Mouse (Mus musculus): ENCODE measurements around the gene Glrx3. TPM values are rescaled to one million over a fixed set of nuclear protein-coding genes. Genes with fewer than 3 reads are reported as not detected.

Gene Glrx3
- polyA plus RNA-seq, 1 experiment from 2014 or later, result 69.2 TPM

DNA sequence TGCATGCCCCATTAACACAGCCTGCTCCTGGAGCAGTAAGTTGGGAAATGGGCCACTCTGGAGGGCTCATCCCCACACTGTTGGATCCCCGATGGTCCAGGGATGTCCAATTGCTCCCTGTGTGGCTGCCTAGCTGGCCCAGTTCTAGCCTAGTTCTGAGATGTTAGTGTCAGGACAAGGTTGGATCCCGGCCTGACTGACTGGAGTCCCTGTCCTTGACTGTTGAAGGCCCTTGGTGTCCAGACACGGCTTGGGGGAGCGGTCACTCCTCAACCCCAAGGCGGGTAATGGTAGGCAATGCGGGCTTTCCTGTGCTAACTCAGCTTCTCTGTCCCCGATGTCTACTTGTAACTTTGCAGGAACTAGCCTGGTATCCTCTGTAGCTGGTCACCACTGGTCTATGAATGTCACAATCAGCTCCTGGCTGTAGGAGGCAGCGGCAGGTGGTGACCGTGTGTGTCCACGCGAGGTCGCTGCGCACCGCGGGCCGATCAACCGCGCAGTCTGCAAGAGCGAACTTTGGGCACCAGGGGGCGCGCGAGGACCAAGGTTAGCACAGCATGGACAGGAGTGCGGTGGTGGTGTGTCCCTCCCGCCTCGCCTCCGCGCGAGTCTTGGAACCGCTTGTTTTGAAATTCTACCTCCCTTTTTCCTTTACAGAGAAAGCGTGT, 40.7 kb downstream of the Glrx3 start:
- H3K36me3 ChIP-seq (replicated peaks), result no peaks in the 10 kb centered on the region
- H3K4me2 ChIP-seq, result peak overlapping the region; percentile 49
- WGBS (ENCODE audit: insufficient replicate concordance), result 13% methylated on average over 30 of the region's 30 CpGs
- H3K9me3 ChIP-seq (replicated peaks), result no peaks in the 10 kb centered on the region
- no peak overlapping the region for H3K4me3 ChIP-seq (replicated peaks)
- H3K9ac ChIP-seq, result no peak overlapping the region
- no peak overlapping the region for H3K27ac ChIP-seq (replicated peaks)
- ATAC-seq (ENCODE audit: insufficient read depth), result peak; percentile 76
- peaks cover 6% of the 10 kb centered on the region; the same call in 1 of the 2 replicates for H3K4me1 ChIP-seq (replicated peaks)
- H3K27me3 ChIP-seq, result 0 out of 2 replicates have a peak, but pooled peaks cover 3% of the 10 kb centered on the region

DNA sequence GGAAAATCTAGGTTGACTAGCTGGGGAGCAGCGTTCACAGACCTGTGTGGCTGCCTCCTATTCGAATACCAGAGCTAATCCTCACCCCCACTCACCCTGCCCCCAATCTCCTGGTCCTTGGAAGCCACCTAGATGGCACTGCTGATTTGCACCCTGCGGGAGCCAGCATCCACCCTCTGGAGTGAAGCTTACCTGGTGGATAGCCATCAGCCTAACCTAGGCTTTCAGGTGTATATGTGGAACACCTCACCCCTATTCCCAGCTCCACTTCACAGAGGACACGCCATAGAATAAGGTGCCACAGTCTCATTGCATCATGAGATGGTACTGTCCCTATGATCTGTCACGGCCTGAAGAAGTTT, 41.2 kb downstream of the Glrx3 start:
- Histone ChIP-seq H3K27me3 (0 out of 2 replicates have a peak, but pooled peaks cover 3% of the 10 kb centered on the region), H3K9me3 (replicated peaks) (no peaks in the 10 kb centered on the region), H3K4me3 (replicated peaks) (no peak overlapping the region)

DNA sequence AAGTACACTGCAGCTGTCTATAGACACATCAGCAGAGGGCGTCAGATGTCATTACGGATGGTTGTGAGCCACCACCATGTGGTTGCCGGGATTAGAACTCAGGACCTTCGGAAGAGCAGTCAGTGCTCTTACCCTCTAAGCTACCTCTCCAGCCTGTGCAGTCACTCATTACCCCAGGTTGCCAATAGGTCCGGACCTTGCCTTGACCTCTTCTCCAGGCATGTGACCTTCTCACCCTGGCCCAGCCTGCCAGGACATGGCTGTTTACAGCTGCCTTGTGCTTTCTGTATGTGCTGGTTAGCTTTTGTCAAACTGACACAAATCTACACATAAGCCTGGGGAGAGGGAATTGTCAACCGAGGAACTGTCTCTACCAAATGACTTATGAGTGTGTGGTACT, 43.4 kb downstream of the Glrx3 start:
- H3K36me3 ChIP-seq (replicated peaks), result no peaks in the 10 kb centered on the region

More for the DNA sequence above, 41.2 kb downstream of the Glrx3 start:
- Histone ChIP-seq H3K4me2 (peak overlapping the region; percentile 49), H3K9ac (no peak overlapping the region), H3K36me3 (replicated peaks) (no peaks in the 10 kb centered on the region), H3K4me1 (replicated peaks) (peaks cover 6% of the 10 kb centered on the region; the same call in 1 of the 2 replicates), H3K27ac (replicated peaks) (no peak overlapping the region)
- 21% methylated on average over 5 of the region's 5 CpGs for WGBS (ENCODE audit: insufficient replicate concordance)
- no peak for ATAC-seq (ENCODE audit: insufficient read depth)

DNA sequence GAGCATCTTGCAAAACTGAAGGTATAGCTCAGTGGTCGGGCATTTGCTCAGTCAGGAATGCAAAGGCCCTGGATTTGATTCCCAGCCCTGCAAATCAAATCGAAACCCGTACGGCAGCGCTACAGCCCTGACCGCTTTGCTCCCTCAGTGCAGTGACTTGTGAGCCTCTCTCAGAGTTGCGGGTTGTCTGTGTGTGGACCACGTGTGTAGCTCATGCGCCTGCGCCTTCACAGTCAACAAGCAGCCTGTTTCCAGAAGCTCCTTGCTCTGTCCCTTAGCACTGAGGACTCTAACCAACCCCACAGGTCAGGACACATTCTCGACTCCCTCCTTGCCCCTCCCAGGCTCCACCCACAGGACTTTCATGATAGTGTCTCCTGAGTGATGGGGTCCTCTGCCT, 46.6 kb downstream of the Glrx3 start:
- H3K9ac ChIP-seq, result no peak overlapping the region
- WGBS (ENCODE audit: insufficient replicate concordance), result 66% methylated on average over 11 of the region's 11 CpGs
- no peak for ATAC-seq (ENCODE audit: insufficient read depth)
- H3K27me3 ChIP-seq, result no peaks in the 10 kb centered on the region
- H3K36me3 ChIP-seq (replicated peaks), result no peaks in the 10 kb centered on the region
- H3K4me1 ChIP-seq (replicated peaks), result no peaks in the 10 kb centered on the region
- H3K4me2 ChIP-seq, result no peak overlapping the region
- H3K4me3 ChIP-seq (replicated peaks), result no peak overlapping the region
- no peaks in the 10 kb centered on the region for H3K9me3 ChIP-seq (replicated peaks)
- no peak overlapping the region for H3K27ac ChIP-seq (replicated peaks)

More for the DNA sequence above, 43.4 kb downstream of the Glrx3 start:
- no peaks in the 10 kb centered on the region for H3K9me3 ChIP-seq (replicated peaks)
- WGBS (ENCODE audit: insufficient replicate concordance), result 66% methylated on average over 6 of the region's 6 CpGs
- ATAC-seq (ENCODE audit: insufficient read depth), result no peak
- H3K9ac ChIP-seq, result no peak overlapping the region
- no peak overlapping the region for H3K27ac ChIP-seq (replicated peaks)
- no peak overlapping the region for H3K4me3 ChIP-seq (replicated peaks)
- H3K27me3 ChIP-seq, result 0 out of 2 replicates have a peak, but pooled peaks cover 3% of the 10 kb centered on the region
- H3K4me1 ChIP-seq (replicated peaks), result peaks cover 6% of the 10 kb centered on the region; the same call in 1 of the 2 replicates
- H3K4me2 ChIP-seq, result no peak overlapping the region

DNA sequence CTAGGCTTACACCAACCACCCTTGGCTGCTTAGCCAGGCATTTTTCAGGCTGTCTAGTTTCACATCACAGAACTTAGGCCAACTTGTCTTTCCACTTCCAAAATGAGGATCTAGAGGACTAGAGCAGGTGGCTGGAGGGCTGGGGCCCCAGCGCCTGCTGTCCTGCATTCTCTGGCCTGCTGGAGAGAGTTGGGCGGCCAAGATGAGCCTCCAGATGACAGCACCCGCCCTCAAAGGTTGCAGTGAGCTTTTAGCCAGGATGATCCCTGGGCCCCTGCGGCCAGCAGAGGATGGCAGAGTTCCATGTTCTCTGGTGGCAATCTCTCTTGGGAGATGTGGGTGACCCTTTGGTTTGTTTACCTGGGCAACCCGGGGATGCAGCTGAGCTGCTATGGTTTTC, 51.0 kb downstream of the Glrx3 start:
- H3K4me1 ChIP-seq (replicated peaks), result no peaks in the 10 kb centered on the region
- no peak overlapping the region for H3K4me2 ChIP-seq
- no peaks in the 10 kb centered on the region for H3K36me3 ChIP-seq (replicated peaks)
- H3K27me3 ChIP-seq, result no peaks in the 10 kb centered on the region
- no peak overlapping the region for H3K4me3 ChIP-seq (replicated peaks)
- WGBS (ENCODE audit: insufficient replicate concordance), result 54% methylated on average over 5 of the region's 5 CpGs
- ATAC-seq (ENCODE audit: insufficient read depth), result no peak
- H3K9ac ChIP-seq, result no peak overlapping the region
- no peaks in the 10 kb centered on the region for H3K9me3 ChIP-seq (replicated peaks)
- no peak overlapping the region for H3K27ac ChIP-seq (replicated peaks)

DNA sequence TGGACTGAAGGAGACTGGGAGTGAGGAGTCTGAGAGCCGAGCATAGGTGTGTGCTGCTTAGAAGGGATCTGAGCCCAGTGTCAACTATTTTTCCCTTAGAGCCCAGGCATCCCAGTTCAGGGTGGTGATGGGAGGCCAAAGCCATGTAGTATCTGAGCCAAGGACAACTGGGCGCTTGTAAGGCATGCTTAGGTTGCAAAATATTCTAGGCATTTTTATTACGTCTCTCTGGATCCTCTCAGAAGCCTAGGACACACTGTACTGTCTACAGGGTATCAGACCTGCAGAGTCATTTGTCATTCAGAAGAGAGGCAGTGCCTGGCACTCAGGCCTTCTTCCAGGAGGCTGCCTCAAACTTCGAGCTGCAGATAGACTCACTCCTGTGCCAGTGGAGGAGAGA, 53.3 kb downstream of the Glrx3 start:
- Histone ChIP-seq H3K4me3 (replicated peaks) (no peak overlapping the region), H3K27ac (replicated peaks) (no peak overlapping the region), H3K36me3 (replicated peaks) (no peaks in the 10 kb centered on the region), H3K9ac (no peak overlapping the region), H3K4me2 (no peak overlapping the region), H3K9me3 (replicated peaks) (no peaks in the 10 kb centered on the region), H3K4me1 (replicated peaks) (no peaks in the 10 kb centered on the region), H3K27me3 (no peaks in the 10 kb centered on the region)
- no peak for ATAC-seq (ENCODE audit: insufficient read depth)
- WGBS (ENCODE audit: insufficient replicate concordance), result 59% methylated on average over 4 of the region's 4 CpGs

DNA sequence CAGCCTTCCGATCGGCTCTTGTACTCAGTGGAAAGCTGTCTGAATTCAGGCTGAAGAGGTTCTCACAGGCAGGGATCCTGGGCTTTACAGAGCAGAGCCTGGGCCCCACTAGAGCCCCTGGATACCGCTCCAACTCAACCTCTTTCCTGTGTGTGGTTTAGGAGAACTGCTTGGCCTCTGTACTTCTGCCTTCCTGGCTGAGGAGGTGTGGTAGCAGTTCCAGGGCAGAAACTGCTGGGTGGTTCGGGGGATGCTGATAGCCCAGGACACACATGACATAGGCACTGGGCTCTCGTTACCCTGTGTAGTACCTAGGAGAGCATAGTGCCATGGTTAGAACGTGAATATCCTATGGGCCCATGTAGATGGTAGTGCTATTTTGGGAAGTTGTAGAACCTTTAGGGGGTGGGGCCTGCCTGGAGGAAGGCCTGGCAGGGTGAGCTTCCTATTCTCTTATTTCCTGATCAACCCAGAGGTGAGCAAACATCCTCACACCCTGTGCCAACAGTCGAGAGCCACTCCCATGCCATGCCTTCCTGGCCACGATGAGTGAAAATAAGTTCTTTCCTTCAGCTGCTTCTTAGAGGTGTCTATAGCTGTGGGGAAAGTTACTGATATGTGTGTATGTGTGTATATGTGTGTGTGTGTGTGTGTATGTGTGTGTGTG, 55.0 kb downstream of the Glrx3 start:
- WGBS (ENCODE audit: insufficient replicate concordance), result 24% methylated on average over 8 of the region's 8 CpGs
- no peaks in the 10 kb centered on the region for H3K36me3 ChIP-seq (replicated peaks)
- H3K4me2 ChIP-seq, result no peak overlapping the region
- ATAC-seq (ENCODE audit: insufficient read depth), result no peak
- H3K9ac ChIP-seq, result no peak overlapping the region
- no peaks in the 10 kb centered on the region for H3K4me1 ChIP-seq (replicated peaks)
- no peak overlapping the region for H3K27ac ChIP-seq (replicated peaks)
- H3K9me3 ChIP-seq (replicated peaks), result no peaks in the 10 kb centered on the region
- H3K27me3 ChIP-seq, result no peaks in the 10 kb centered on the region
- no peak overlapping the region for H3K4me3 ChIP-seq (replicated peaks)

DNA sequence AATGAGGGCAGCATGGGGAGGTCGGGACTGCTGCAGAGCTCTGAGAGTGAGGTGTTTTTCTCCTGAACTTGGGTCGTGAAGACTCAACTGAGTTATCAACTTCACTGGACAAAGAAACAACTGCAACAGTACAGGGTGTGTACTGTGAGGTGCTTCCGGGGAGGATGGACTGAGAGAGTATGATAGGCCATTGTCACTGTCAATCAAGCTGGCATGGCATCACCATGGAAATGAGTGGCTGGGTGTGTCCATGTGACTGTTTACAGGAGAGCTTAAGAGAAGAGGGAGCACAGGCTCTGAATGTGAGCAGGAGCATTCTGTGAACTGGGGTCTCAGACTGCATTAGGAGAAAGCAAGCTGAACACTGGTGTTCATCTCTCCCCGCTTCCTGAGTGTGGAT, 61.3 kb downstream of the Glrx3 start:
- no peak overlapping the region for H3K4me2 ChIP-seq
- no peak overlapping the region for H3K27ac ChIP-seq (replicated peaks)
- H3K36me3 ChIP-seq (replicated peaks), result no peaks in the 10 kb centered on the region
- H3K4me1 ChIP-seq (replicated peaks), result no peaks in the 10 kb centered on the region
- WGBS (ENCODE audit: insufficient replicate concordance), result 47% methylated on average over 4 of the region's 4 CpGs
- no peaks in the 10 kb centered on the region for H3K27me3 ChIP-seq
- no peak overlapping the region for H3K9ac ChIP-seq
- no peak for ATAC-seq (ENCODE audit: insufficient read depth)
- H3K9me3 ChIP-seq (replicated peaks), result no peaks in the 10 kb centered on the region
- no peak overlapping the region for H3K4me3 ChIP-seq (replicated peaks)

DNA sequence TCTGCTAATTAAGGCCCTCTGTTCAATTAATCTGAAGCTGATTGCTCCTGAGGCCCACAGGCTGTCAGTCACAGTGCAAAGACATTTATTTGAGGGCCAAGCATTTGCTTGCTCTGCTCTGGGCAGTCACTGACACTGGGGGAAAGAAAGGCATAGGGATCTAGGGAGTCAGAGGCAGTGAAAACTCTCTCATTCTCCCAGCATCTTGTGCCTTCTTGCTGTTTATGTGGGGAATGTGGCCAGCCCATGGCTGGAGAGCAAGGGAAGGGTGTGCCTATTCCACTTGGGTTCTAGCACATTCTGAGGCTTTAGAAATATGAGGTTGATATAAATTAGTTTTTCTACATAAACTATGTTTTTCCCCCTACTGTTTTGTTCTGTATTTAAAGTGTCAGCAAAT, 80.2 kb downstream of the Glrx3 start:
- H3K4me1 ChIP-seq (replicated peaks), result no peaks in the 10 kb centered on the region
- H3K9me3 ChIP-seq (replicated peaks), result no peaks in the 10 kb centered on the region
- H3K4me3 ChIP-seq (replicated peaks), result no peak overlapping the region
- no peaks in the 10 kb centered on the region for H3K27me3 ChIP-seq
- H3K4me2 ChIP-seq, result no peak overlapping the region
- H3K36me3 ChIP-seq (replicated peaks), result no peaks in the 10 kb centered on the region
- no peak for ATAC-seq (ENCODE audit: insufficient read depth)
- no peak overlapping the region for H3K27ac ChIP-seq (replicated peaks)
- H3K9ac ChIP-seq, result no peak overlapping the region

DNA sequence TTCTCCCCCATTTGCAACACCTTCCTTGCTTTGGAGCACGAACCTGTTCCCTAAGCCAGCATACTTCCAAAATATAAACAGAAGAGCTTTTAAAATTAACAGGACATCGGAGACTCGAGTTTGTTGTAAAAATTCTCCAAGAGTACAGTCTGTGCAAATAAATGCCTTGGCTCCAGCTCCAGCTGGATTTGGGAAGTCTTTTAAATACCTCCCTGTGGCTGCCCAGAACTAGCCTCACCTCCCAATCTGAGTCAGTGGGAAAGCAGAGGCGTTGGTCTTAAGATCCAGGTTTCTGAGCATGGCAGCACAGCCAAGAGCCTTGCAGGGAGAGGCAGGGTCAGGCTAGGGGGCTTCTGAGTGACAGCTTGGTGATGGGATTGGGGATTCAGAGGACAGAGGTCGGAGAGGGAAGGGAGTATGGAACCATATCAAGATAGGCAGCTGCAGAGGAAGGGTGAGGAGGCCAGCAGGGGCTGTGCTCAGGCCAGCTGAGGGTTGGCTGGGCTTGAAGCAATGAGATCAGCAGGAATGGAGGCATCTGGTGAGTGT, 80.7 kb downstream of the Glrx3 start:
- H3K9me3 ChIP-seq (replicated peaks), result no peaks in the 10 kb centered on the region
- WGBS (ENCODE audit: insufficient replicate concordance), result 40% methylated on average over 5 of the region's 5 CpGs
- ATAC-seq (ENCODE audit: insufficient read depth), result no peak
- H3K4me2 ChIP-seq, result no peak overlapping the region
- H3K4me3 ChIP-seq (replicated peaks), result no peak overlapping the region
- H3K36me3 ChIP-seq (replicated peaks), result no peaks in the 10 kb centered on the region
- no peaks in the 10 kb centered on the region for H3K27me3 ChIP-seq
- no peaks in the 10 kb centered on the region for H3K4me1 ChIP-seq (replicated peaks)
- H3K27ac ChIP-seq (replicated peaks), result no peak overlapping the region
- no peak overlapping the region for H3K9ac ChIP-seq
